Mouse (Mus musculus): ENCODE measurements around the gene Cracr2a.

GRCm38 (mm10) chr6:127659966-127660365, 98.8 kb downstream of the Cracr2a start:
- TF ChIP-seq POLR2A (IDR thresholded peaks at IDR 0.05; ENCODE audit: low read depth, low read length): no peak
- TF ChIP-seq CTCF (IDR thresholded peaks at IDR 0.05; ENCODE audit: extremely low read depth, insufficient read depth, insufficient read length, insufficient replicate concordance): no peak
